Mouse (Mus musculus) limb, embryonic 12.5 days (tissue): ENCODE measurements at regions not wholly inside any gene's neighbourhood (a gene's known extent, or its start where the extent isn't known, plus 50 kb on each side); places are given as distances from the start of the nearest gene placed in this dataset.

Experiments
- ATAC-seq: fragments of 200-750 bp; cut with Nextera tagmentation; 2 replicates; pipeline ENCODE4 v1.8.0; 2017; ENCODE audit warnings: low read depth, moderate TSS enrichment; ENCODE audit not compliant: insufficient number of reproducible peaks, insufficient read depth, low FRiP score, low TSS enrichment
- H3K27ac ChIP-seq: fragments of 300-500 bp; sonication (generic); 2 replicates; pipeline ENCODE4 v1.5.1; 2016; ENCODE audit warnings: mild to moderate bottlenecking, moderate library complexity
- H3K27me3 ChIP-seq: fragments of 300-500 bp; sonication (generic); 2 replicates; pipeline ENCODE4 v1.6.1; 2016; ENCODE audit warnings: mild to moderate bottlenecking, moderate library complexity
- H3K36me3 ChIP-seq: fragments of 300-500 bp; sonication (generic); 2 replicates; pipeline ENCODE4 v1.6.1; 2016; ENCODE audit warnings: mild to moderate bottlenecking, moderate library complexity
- H3K4me1 ChIP-seq: fragments of 300-500 bp; sonication (generic); replicated peaks from 2 replicates; pipeline ENCODE4 v1.6.1; 2016
- H3K4me2 ChIP-seq: fragments of 300-500 bp; sonication (generic); 2 replicates; pipeline ENCODE4 v1.6.1; 2016; ENCODE audit warnings: mild to moderate bottlenecking, moderate library complexity
- H3K4me3 ChIP-seq: fragments of 300-500 bp; sonication (generic); replicated peaks from 2 replicates; pipeline ENCODE4 v1.5.1; 2016; ENCODE audit warnings: mild to moderate bottlenecking
- H3K9ac ChIP-seq: fragments of 300-500 bp; sonication (generic); replicated peaks from 2 replicates; pipeline ENCODE4 v1.6.1; 2016; ENCODE audit warnings: mild to moderate bottlenecking, moderate library complexity
- H3K9me3 ChIP-seq: fragments of 300-500 bp; sonication (generic); 2 replicates; pipeline ENCODE4 v1.6.1; 2016; ENCODE audit warnings: mild to moderate bottlenecking, moderate library complexity
- WGBS: fragments of 180-500 bp; shearing (Covaris S2); methylation state at CpG from one replicate; pipeline ENCODE4 v1.1.7; 2016; 5-methylcytosine and 5-hydroxymethylcytosine counted together

DNA sequence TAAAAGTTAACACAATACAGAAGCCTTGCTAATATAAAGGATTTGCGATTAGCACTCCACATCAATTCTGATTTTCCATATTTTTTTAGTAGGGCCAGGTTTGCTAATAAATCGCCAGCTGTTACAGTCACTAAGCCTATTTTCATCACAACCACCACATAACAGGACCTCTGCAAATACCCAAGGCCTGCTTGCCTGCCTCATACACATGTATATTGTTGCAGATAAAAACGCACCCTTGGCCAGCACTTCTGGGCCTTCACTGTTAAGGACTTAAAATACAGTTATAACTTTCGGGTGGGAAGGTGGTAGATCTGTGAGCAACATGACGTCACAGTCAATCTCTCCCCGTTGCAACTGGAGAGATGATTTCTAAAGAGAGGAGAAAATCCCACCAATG, 197.7 kb upstream of the Eya4 start:
- H3K9ac ChIP-seq, result no peak overlapping the region
- H3K27me3 ChIP-seq, result no peaks in the 10 kb centered on the region
- 42% methylated on average over 6 of the region's 6 CpGs for WGBS
- H3K27ac ChIP-seq, result peak overlapping the region; percentile 81
- no peak overlapping the region for H3K4me3 ChIP-seq
- ATAC-seq, result peak; percentile 69; the same call in 1 of the 2 replicates
- H3K36me3 ChIP-seq, result no peaks in the 10 kb centered on the region
- peaks cover 26% of the 10 kb centered on the region for H3K4me1 ChIP-seq
- no peaks in the 10 kb centered on the region for H3K9me3 ChIP-seq
- 0 out of 2 replicates have a peak overlapping the region, but pooled peaks have one; percentile 19 for H3K4me2 ChIP-seq

DNA sequence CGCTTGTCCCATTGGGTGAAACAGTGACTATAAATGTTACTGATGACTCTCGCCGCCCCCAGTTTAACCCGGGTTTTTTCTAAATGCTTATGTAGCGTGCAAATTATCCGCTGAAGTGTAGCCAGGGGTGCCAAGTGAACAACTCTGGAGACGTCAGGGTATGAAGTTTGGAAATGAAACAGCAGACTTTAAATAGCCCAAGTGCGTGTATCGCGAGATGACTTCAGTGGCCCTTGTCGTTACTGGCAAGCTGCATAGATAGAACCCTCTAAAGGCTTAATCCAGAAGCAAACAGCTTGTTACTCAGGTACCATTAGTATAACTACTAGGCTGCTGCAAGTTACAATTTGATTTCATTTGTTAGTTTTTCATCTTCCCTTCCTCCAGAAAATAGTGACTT, 192.1 kb upstream of the Eya4 start:
- 83% methylated on average over 11 of the region's 11 CpGs for WGBS
- no peak overlapping the region for H3K9ac ChIP-seq
- no peaks in the 10 kb centered on the region for H3K27me3 ChIP-seq
- H3K27ac ChIP-seq, result no peak overlapping the region
- no peak for ATAC-seq
- no peaks in the 10 kb centered on the region for H3K36me3 ChIP-seq
- no peaks in the 10 kb centered on the region for H3K9me3 ChIP-seq
- H3K4me1 ChIP-seq, result peaks cover 7% of the 10 kb centered on the region; the same call in 1 of the 2 replicates
- H3K4me2 ChIP-seq, result no peak overlapping the region
- no peak overlapping the region for H3K4me3 ChIP-seq

DNA sequence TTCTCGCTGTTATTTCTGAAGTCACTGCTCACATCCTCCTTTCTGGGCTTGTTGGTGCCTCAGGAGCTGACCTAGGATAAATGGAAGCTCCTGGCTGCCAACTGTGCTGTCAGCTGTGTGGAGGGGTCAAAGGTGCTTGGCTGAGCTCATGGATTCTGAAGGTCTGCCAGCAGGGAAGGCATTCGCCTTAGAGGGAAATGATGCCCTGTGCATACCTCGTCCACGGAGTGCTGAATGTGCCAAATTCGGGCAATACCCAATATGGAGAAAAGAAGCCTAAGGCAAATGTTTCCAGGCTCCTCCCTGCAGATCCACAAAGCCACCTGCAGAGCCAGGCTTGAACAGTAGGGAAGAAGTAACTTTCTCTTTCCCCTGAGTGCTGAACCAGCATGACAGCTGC, 191.3 kb upstream of the Eya4 start:
- H3K27me3 ChIP-seq, result no peaks in the 10 kb centered on the region
- H3K36me3 ChIP-seq, result no peaks in the 10 kb centered on the region
- no peak for ATAC-seq
- H3K27ac ChIP-seq, result no peak overlapping the region
- H3K4me3 ChIP-seq, result no peak overlapping the region
- no peaks in the 10 kb centered on the region for H3K9me3 ChIP-seq
- H3K4me2 ChIP-seq, result no peak overlapping the region
- WGBS, result 52% methylated on average over 5 of the region's 5 CpGs
- H3K4me1 ChIP-seq, result 0 out of 2 replicates have a peak, but pooled peaks cover 4% of the 10 kb centered on the region
- H3K9ac ChIP-seq, result no peak overlapping the region

DNA sequence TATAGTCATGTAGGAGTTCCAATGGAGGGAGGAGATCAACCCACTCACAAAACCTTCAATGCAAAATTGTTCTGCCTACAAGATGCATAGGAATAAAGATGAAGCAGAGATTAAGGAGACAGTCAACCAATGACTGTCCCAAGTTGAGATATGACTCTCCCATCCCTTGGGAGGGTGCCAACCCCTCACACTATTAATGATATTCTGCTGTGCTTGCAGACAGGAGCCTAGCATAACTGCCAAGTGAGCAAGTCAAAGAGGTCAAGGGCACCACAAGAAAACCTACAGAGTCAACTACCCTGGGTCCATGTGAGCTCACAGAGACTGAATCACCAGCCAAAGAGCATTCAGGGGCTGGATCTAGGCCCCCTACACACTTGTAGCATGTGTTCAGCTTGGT, 184.1 kb upstream of the Eya4 start:
- ATAC-seq, result no peak
- no peaks in the 10 kb centered on the region for H3K36me3 ChIP-seq
- H3K27ac ChIP-seq, result no peak overlapping the region
- H3K4me2 ChIP-seq, result no peak overlapping the region
- no peak overlapping the region for H3K9ac ChIP-seq
- no peak overlapping the region for H3K4me3 ChIP-seq
- H3K27me3 ChIP-seq, result 0 out of 2 replicates have a peak, but pooled peaks cover 2% of the 10 kb centered on the region
- H3K4me1 ChIP-seq, result peaks cover 29% of the 10 kb centered on the region
- no peaks in the 10 kb centered on the region for H3K9me3 ChIP-seq

DNA sequence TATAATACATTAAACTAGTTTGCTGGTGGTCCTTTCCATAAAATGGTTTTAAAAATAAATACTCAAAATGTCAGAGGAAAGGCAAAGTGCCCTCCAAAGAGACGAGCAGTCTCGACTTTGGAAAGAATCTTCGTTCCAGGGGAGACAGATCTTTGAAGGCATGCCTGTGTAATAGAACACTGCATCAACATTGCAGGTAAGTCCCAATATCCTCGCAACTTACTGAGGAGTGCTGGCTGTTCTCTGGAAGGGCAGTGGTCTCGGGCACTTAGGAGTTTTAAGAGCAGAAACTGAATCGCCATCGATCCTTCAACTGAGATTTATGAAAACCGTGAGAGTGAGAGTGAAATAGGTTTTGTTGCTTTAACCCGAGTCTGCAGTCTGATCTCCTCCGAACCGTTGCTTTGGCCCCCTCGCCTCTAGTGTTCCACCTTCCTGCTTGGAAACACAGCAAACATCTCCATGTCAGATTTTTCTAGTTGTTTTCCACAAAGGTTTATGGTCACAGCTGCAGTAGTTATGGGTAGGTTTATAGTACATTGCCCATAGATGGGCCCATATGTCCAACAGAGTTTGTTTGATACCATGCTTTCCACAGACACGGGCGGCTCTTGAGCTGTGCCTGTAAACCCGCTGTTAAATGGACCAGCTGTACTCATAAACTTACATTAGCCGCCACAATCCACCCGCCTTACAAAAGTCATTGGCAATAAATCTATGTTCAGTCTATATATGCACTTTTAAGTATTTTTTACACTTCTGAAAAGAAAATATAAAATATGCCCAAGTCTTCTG, 181.6 kb upstream of the Eya4 start:
- 38% methylated on average over 17 of the region's 17 CpGs for WGBS
- ATAC-seq, result peak; percentile 94
- Histone ChIP-seq H3K36me3 (no peaks in the 10 kb centered on the region), H3K9ac (no peak overlapping the region), H3K4me1 (peaks cover 24% of the 10 kb centered on the region), H3K9me3 (no peaks in the 10 kb centered on the region), H3K27ac (peak overlapping the region; percentile 73; the same call in 1 of the 2 replicates), H3K4me2 (peak overlapping the region; percentile 35), H3K4me3 (no peak overlapping the region), H3K27me3 (0 out of 2 replicates have a peak, but pooled peaks cover 2% of the 10 kb centered on the region)

DNA sequence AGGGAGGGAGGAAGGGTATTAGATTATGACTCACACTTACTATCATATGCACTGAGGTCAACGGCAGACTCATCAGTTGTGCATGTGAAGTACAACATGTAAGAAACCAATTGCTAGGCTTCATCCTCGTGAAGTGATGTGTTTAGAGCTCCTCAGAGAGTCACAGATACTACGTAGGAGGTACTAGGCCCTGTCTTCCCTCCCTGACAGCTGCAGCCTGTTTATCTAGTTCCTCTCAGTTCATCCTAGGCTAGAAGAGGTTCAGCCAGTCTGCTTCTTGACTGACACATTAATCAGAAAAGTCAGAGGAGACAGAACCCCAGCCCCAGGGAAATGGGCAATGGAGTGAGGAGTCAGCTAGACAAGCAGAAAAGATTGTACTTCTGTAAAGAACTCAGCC, 180.1 kb upstream of the Eya4 start:
- H3K36me3 ChIP-seq, result no peaks in the 10 kb centered on the region
- H3K9me3 ChIP-seq, result no peaks in the 10 kb centered on the region
- 0 out of 2 replicates have a peak, but pooled peaks cover 2% of the 10 kb centered on the region for H3K27me3 ChIP-seq
- H3K4me3 ChIP-seq, result no peak overlapping the region
- H3K9ac ChIP-seq, result no peak overlapping the region
- peaks cover 24% of the 10 kb centered on the region for H3K4me1 ChIP-seq
- no peak for ATAC-seq
- H3K4me2 ChIP-seq, result no peak overlapping the region
- H3K27ac ChIP-seq, result no peak overlapping the region
- WGBS, result 78% methylated on average over 3 of the region's 3 CpGs

DNA sequence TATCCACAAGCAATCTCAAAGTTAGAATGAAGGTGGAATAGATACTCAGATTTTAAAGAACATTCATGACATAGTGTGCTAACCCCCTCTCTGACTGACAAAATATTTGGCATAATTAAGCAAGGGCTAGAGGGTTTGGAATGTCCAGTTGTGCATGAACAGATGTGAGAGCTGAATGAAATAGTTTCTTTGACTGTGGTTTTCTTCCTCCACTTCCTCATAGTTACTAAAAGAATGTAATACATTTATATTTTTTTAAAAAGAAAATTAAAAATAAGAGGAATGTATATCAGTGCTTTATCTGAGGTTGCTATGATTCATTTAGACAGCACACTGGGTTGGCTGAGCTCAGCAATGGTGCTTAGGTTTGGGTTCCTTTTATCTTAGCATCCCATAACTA, 176.2 kb upstream of the Eya4 start:
- Histone ChIP-seq H3K4me3 (no peak overlapping the region), H3K36me3 (no peaks in the 10 kb centered on the region), H3K9me3 (no peaks in the 10 kb centered on the region), H3K4me2 (no peak overlapping the region), H3K4me1 (peaks cover 7% of the 10 kb centered on the region; the same call in 1 of the 2 replicates), H3K27me3 (no peaks in the 10 kb centered on the region), H3K9ac (no peak overlapping the region), H3K27ac (no peak overlapping the region)
- ATAC-seq, result no peak

DNA sequence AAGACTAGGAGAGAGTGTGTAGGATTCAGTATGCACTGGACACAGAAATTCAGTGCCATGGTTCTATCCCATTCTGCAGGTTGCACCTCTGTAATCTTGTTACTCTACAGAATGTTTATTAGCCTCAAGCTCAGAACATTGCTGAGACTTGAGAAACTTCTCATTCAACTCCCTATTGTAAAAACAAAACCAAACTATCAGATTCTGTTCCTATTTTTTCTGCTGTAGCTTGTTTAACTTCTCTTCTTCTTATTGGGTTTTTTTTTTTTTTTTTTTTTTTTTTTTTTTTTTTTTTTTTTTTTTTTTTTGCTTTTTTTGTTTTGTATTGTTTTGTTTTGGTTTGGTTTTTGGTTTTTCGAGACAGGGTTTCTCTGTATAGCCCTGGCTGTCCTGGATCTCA, 172.1 kb upstream of the Eya4 start:
- no peak overlapping the region for H3K4me3 ChIP-seq
- no peaks in the 10 kb centered on the region for H3K4me1 ChIP-seq
- 73% methylated on average over 1 of the region's 1 CpGs for WGBS
- H3K36me3 ChIP-seq, result no peaks in the 10 kb centered on the region
- H3K27me3 ChIP-seq, result no peaks in the 10 kb centered on the region
- no peak overlapping the region for H3K9ac ChIP-seq
- ATAC-seq, result no peak
- no peak overlapping the region for H3K4me2 ChIP-seq
- no peak overlapping the region for H3K27ac ChIP-seq
- no peaks in the 10 kb centered on the region for H3K9me3 ChIP-seq

DNA sequence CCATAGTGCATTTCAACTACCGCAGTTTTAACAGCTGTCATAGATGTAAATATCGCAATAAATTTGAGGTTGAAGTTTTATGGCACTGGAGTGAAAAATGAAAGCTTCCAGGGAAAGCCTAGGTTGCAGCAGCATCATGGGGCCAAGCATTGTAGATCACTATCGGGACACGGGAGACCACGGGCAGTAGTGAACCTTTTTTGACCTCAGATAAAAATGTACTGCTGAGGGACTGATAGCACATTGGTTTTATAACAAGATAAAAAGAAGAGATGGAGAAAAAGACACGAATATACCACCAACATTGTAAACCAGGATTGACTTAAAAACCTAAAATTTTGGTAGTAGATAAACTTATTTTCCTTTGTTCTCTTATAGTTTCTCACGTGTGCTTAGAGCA, 143.1 kb upstream of the Eya4 start:
- H3K9me3 ChIP-seq, result no peaks in the 10 kb centered on the region
- no peak overlapping the region for H3K4me3 ChIP-seq
- no peaks in the 10 kb centered on the region for H3K36me3 ChIP-seq
- no peaks in the 10 kb centered on the region for H3K27me3 ChIP-seq
- no peak for ATAC-seq
- 79% methylated on average over 7 of the region's 7 CpGs for WGBS
- no peak overlapping the region for H3K4me2 ChIP-seq
- H3K27ac ChIP-seq, result no peak overlapping the region
- H3K4me1 ChIP-seq, result peaks cover 4% of the 10 kb centered on the region
- no peak overlapping the region for H3K9ac ChIP-seq

DNA sequence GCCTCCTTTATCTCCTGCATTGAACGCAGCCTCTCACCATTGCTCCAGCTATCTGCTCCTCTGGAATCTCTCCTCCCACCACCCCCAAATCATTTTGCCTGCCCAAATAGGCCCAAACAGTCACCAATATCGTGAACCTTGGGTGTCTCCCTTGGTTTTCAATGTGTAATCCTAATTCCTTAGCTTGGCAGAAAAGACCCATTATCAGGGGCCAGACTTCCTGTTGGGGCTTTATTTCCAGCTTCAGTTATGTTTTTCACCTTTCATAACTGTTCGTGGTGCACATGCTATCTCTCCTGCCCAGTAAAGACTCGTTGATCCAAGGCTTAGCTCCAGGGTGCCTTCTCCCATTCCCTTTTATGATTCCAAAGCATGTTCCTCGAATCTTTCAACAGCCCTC, 142.4 kb upstream of the Eya4 start:
- Histone ChIP-seq H3K9ac (no peak overlapping the region), H3K27me3 (no peaks in the 10 kb centered on the region), H3K4me1 (peaks cover 5% of the 10 kb centered on the region), H3K27ac (no peak overlapping the region), H3K4me3 (no peak overlapping the region), H3K4me2 (no peak overlapping the region), H3K36me3 (no peaks in the 10 kb centered on the region), H3K9me3 (no peaks in the 10 kb centered on the region)
- 70% methylated on average over 5 of the region's 5 CpGs for WGBS
- ATAC-seq, result no peak

DNA sequence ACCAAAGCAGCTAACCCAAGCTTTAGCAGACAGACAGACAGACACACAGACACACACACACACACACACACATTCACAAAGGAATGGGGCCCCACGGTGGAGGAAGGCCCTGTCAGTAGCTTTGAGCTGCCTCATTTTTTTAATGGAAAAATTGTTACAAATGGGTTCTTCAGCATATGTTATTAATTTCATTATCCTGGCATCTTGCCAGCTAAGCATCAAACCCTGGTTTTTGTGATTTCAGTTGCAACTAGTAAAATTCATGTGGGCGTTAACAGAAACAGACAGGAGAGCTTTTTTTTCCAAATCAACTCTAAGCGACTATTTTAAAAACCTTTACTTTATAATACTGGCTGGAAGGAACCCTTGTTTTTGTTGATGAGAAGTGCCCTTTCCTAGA, 138.4 kb upstream of the Eya4 start:
- Histone ChIP-seq H3K9me3 (no peaks in the 10 kb centered on the region), H3K36me3 (no peaks in the 10 kb centered on the region), H3K4me2 (no peak overlapping the region), H3K27me3 (no peaks in the 10 kb centered on the region), H3K27ac (peak overlapping the region; percentile 35; the same call in 1 of the 2 replicates), H3K9ac (no peak overlapping the region), H3K4me3 (no peak overlapping the region), H3K4me1 (peaks cover 5% of the 10 kb centered on the region)
- ATAC-seq, result no peak
- 31% methylated on average over 3 of the region's 3 CpGs for WGBS

DNA sequence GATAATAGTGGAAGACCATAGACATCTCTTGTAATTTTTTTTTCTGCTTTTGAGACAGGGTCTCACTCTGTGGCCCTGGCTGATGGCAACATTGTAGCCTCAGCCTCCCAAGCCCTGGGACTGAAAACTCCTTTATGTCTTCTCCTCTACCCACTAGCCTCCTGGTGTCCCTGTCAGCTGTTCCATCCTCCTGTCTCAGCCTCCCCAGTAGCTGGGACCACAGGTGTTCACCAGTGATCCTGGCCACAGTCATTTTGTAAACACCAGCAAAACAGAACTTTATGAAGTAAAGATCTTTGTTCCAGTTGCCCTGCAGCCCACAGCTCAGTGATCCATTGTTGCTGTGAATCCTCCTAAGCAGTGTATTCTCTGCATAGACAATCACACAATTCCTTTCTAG, 129.9 kb upstream of the Eya4 start:
- no peak overlapping the region for H3K9ac ChIP-seq
- no peaks in the 10 kb centered on the region for H3K27me3 ChIP-seq
- no peaks in the 10 kb centered on the region for H3K4me1 ChIP-seq
- no peaks in the 10 kb centered on the region for H3K36me3 ChIP-seq
- H3K9me3 ChIP-seq, result no peaks in the 10 kb centered on the region; the same call in 1 of the 2 replicates
- ATAC-seq, result no peak
- H3K4me2 ChIP-seq, result no peak overlapping the region
- H3K27ac ChIP-seq, result no peak overlapping the region
- H3K4me3 ChIP-seq, result no peak overlapping the region
